Mouse (Mus musculus) olfactory bulb, adult 2 months (tissue): ENCODE results near the gene Sh3pxd2a.

Experiments used
- CTCF ChIP-seq: fragments of 200-500 bp; IDR thresholded peaks from 2 replicates; pipeline ENCODE4 v1.5.1; 2012; ENCODE audit warnings: low read depth, mild to moderate bottlenecking, low read length, moderate library complexity; ENCODE audit not compliant: insufficient read depth
- POLR2A ChIP-seq: fragments of 200-500 bp; IDR thresholded peaks from 2 replicates; pipeline ENCODE4 v1.6.1; 2012; ENCODE audit warnings: mild to moderate bottlenecking, low read depth, low read length, moderate library complexity; ENCODE audit not compliant: insufficient read depth

DNA sequence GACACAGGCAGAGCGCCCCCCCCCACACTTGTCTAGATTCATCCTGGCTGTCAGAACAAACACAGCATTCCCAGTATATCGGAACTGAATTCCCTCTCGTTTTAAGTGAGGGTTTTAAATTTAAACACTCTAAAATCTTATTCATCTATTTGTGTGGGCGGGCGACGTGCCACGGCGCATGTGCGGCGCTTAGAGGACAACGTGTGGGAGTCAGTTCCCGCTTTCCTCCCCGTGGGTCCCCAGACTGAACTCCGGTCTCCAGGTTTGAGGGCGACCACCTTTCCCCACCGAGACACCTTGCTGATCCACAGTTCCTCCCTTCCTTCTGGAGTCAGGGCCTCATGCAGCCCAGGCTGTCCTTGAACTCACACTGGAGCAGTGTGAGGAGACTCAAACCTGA, 104.2 kb downstream of the Sh3pxd2a start:
- TF ChIP-seq CTCF = no peak
- no peak for TF ChIP-seq POLR2A
